Mouse (Mus musculus) liver, postnatal 0 days (tissue): ENCODE measurements at regions not wholly inside any gene's neighbourhood (a gene's known extent, or its start where the extent isn't known, plus 50 kb on each side); places are given as distances from the start of the nearest gene placed in this dataset.

Experiments used
- ATAC-seq: fragments of 200-750 bp; cut with Nextera tagmentation; 2 replicates; pipeline ENCODE4 v1.8.0; 2017; ENCODE audit warnings: mild to moderate bottlenecking, moderate library complexity
- DNase-seq: peaks from one replicate; pipeline ENCODE4 v3.0.0-alpha.2; 2016
- H3K27ac ChIP-seq: fragments of 300-500 bp; sonication (generic); 2 replicates; pipeline ENCODE4 v1.5.1; 2014; ENCODE audit warnings: antibody characterized with exemption, moderate library complexity, mild to moderate bottlenecking, low read depth
- H3K27me3 ChIP-seq: fragments of 300-500 bp; sonication (generic); 2 replicates; pipeline ENCODE4 v1.6.1; 2014; ENCODE audit warnings: low read length, control low read depth, mixed read lengths; ENCODE audit not compliant: insufficient read depth
- H3K36me3 ChIP-seq: fragments of 300-500 bp; sonication (generic); replicated peaks from 2 replicates; pipeline ENCODE4 v1.6.1; 2014; ENCODE audit warnings: mild to moderate bottlenecking, control low read depth, low read length, moderate library complexity, mixed read lengths; ENCODE audit not compliant: insufficient read depth
- H3K4me1 ChIP-seq: fragments of 300-500 bp; sonication (generic); 2 replicates; pipeline ENCODE4 v1.6.1; 2014; ENCODE audit warnings: antibody characterized with exemption, mild to moderate bottlenecking, control low read depth; ENCODE audit not compliant: insufficient read depth
- H3K4me2 ChIP-seq: fragments of 300-500 bp; sonication (generic); 2 replicates; pipeline ENCODE4 v1.6.1; 2014; ENCODE audit warnings: low read depth, mild to moderate bottlenecking, low read length, moderate library complexity, mixed read lengths
- H3K4me3 ChIP-seq: fragments of 300-500 bp; sonication (generic); 2 replicates; pipeline ENCODE4 v1.5.1; 2014; ENCODE audit warnings: low read depth, low read length
- H3K9ac ChIP-seq: fragments of 300-500 bp; sonication (generic); replicated peaks from 2 replicates; pipeline ENCODE4 v1.6.1; 2014; ENCODE audit warnings: mild to moderate bottlenecking, moderate library complexity
- H3K9me3 ChIP-seq: fragments of 300-500 bp; sonication (generic); 2 replicates; pipeline ENCODE4 v1.6.1; 2016; ENCODE audit warnings: mild to moderate bottlenecking, control low read depth, low read length, mixed read lengths
- CTCF ChIP-seq: sonication (generic); IDR thresholded peaks from 2 replicates; pipeline ENCODE4 v1.5.1; 2016; ENCODE audit warnings: antibody characterized with exemption, low read depth
- EP300 ChIP-seq: IDR thresholded peaks from 2 replicates; pipeline ENCODE4 v1.6.1; 2016; ENCODE audit warnings: antibody characterized with exemption, low read depth, mild to moderate bottlenecking
- WGBS: fragments of 180-500 bp; shearing (Covaris S2); extraction: QIAGEN DNeasy Blood & Tissue Kit; methylation state at CpG from one replicate; pipeline ENCODE4 v1.1.7; 2014; ENCODE audit not compliant: insufficient replicate concordance; 5-methylcytosine and 5-hydroxymethylcytosine counted together

- no peaks in the 10 kb centered on the region for H3K27me3 ChIP-seq
- H3K9me3 ChIP-seq, result no peaks in the 10 kb centered on the region
- no peaks in the 10 kb centered on the region for H3K4me1 ChIP-seq
- no peak overlapping the region for H3K4me3 ChIP-seq
- H3K27ac ChIP-seq, result no peak overlapping the region
- 73% methylated on average over 8 of the region's 8 CpGs for WGBS
- H3K9ac ChIP-seq, result no peak overlapping the region
- TF ChIP-seq CTCF (no peak), EP300 (no peak)
- H3K4me2 ChIP-seq, result no peak overlapping the region
- ATAC-seq (no peak), DNase-seq (no peak)
- no peaks in the 10 kb centered on the region for H3K36me3 ChIP-seq
Measured at GRCm38 (mm10) chr13:69963944-69964343, 161.7 kb downstream of the Med10 start.

GRCm38 (mm10) chr13:69971281-69972057 is 169.3 kb downstream of the Med10 start:
- Histone ChIP-seq H3K9me3 (no peaks in the 10 kb centered on the region), H3K4me1 (no peaks in the 10 kb centered on the region), H3K4me3 (no peak overlapping the region), H3K27ac (no peak overlapping the region), H3K9ac (no peak overlapping the region), H3K27me3 (no peaks in the 10 kb centered on the region), H3K4me2 (no peak overlapping the region), H3K36me3 (no peaks in the 10 kb centered on the region)
- DNase-seq (no peak), ATAC-seq (no peak)
- TF ChIP-seq CTCF (no peak), EP300 (no peak)
- 65% methylated on average over 9 of the region's 9 CpGs for WGBS

DNA sequence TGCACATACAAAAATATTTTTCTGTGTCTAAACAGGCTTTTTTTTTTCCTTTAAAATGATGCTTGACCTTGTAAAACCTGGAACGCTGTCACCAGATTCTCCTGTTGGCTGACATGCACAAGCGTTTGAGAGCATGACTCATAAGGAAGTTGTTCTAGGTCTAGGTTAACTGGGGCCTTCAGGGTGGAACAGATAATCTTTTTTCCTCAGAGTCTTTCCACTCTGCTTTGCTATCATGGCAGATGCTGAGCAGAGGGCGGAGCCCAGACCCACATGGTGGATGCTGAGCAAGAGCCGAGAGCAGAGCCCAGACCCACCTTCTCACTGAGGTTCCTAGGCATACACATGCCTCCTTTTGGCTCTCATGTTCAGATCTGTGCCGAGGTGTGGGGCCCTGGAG is 172.6 kb downstream of the Med10 start:
- Histone ChIP-seq H3K27ac (no peak overlapping the region), H3K9me3 (no peaks in the 10 kb centered on the region), H3K36me3 (no peaks in the 10 kb centered on the region), H3K27me3 (no peaks in the 10 kb centered on the region), H3K9ac (no peak overlapping the region), H3K4me3 (no peak overlapping the region), H3K4me2 (no peak overlapping the region), H3K4me1 (no peaks in the 10 kb centered on the region)
- ATAC-seq (no peak), DNase-seq (no peak)
- 65% methylated on average over 5 of the region's 5 CpGs for WGBS
- TF ChIP-seq EP300 (no peak), CTCF (no peak)

- 56% methylated on average over 1 of the region's 1 CpGs for WGBS
- Histone ChIP-seq H3K27me3 (no peaks in the 10 kb centered on the region), H3K4me3 (no peak overlapping the region), H3K27ac (no peak overlapping the region), H3K4me2 (no peak overlapping the region), H3K9me3 (no peaks in the 10 kb centered on the region), H3K4me1 (no peaks in the 10 kb centered on the region), H3K36me3 (no peaks in the 10 kb centered on the region), H3K9ac (no peak overlapping the region)
- DNase-seq, result no peak
- TF ChIP-seq CTCF, result no peak
- no peak for TF ChIP-seq EP300
- no peak for ATAC-seq
Measured at GRCm38 (mm10) chr13:69984159-69984558, 182.0 kb downstream of the Med10 start.

DNA sequence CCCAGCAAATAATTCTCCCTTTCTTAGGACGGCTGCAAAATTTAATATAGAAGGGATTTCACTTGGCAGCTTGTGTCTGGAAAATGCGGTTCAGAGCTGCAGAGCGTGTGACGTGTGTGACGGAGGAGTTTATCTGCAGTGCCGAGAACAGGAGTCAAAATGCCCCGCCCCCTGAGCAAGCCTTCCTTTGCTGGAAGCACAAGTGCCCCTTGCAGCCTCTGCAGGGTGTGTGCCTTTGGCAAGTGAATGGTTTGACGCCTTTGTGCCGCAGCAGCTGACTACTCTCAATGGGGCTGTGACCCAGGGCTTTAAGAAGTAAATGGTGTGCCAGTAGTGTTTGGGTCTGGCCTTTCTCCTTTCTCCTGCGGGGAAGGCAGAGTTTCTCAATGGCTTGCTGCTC is 185.0 kb downstream of the Med10 start:
- no peaks in the 10 kb centered on the region for H3K9me3 ChIP-seq
- H3K27me3 ChIP-seq, result no peaks in the 10 kb centered on the region
- no peak for TF ChIP-seq EP300
- TF ChIP-seq CTCF, result no peak
- no peak overlapping the region for H3K9ac ChIP-seq
- ATAC-seq (no peak), DNase-seq (no peak)
- no peak overlapping the region for H3K4me3 ChIP-seq
- no peak overlapping the region for H3K27ac ChIP-seq
- no peaks in the 10 kb centered on the region for H3K4me1 ChIP-seq
- H3K36me3 ChIP-seq, result no peaks in the 10 kb centered on the region
- H3K4me2 ChIP-seq, result no peak overlapping the region
- WGBS, result 39% methylated on average over 10 of the region's 10 CpGs

GRCm38 (mm10) chr13:69988319-69988718 is 186.1 kb downstream of the Med10 start:
- no peak overlapping the region for H3K9ac ChIP-seq
- no peaks in the 10 kb centered on the region for H3K9me3 ChIP-seq
- DNase-seq (no peak), ATAC-seq (no peak)
- H3K27me3 ChIP-seq, result no peaks in the 10 kb centered on the region
- H3K4me1 ChIP-seq, result no peaks in the 10 kb centered on the region
- H3K27ac ChIP-seq, result no peak overlapping the region
- no peaks in the 10 kb centered on the region for H3K36me3 ChIP-seq
- no peak for TF ChIP-seq EP300
- TF ChIP-seq CTCF, result no peak
- H3K4me2 ChIP-seq, result no peak overlapping the region
- 63% methylated on average over 4 of the region's 4 CpGs for WGBS
- no peak overlapping the region for H3K4me3 ChIP-seq
